Comparison of ENCODE assay signal across 9 mouse cellular contexts in the genomic region with DNA sequence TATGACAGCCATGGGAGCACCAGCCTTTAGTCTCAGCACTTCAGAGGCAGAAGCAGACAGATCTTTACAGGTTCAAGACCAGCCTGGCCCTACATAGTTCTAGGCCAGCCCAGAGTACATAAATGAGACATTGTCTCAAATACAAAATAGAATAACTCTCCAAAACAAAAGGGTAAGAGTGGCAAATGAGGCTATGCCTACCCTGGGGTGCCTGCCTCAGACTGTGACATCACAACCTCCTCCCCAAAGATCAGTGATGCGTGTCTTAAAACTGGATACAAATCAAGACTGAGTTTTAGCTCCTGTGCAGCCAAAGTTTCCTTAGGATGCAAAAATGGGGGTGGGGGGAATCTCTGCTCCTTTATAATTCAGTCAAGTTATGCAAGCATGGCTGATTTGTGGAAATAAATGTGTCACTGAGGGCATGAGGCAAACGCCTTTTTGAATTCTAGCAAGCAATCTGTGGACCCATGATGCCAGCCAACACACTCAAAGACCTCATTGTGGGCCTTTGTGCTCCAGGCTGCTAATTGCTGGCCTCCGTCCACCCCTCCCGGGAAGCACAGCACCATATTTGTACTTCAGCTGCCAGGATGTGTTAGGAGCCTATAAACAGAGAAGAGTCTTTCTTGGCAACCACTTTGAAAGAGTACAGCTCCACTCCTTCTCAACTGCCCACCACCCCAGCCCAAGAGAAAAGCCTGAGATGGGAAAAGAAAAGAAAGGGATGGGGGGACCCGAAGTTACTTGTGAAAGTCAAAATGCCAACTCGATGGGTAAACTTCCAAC. TPM values are rescaled to one million over a fixed set of nuclear protein-coding genes. Genes with fewer than 3 reads are reported as not detected.
A peak's percentile ranks its signal among the peaks of the same experiment; 100 is the strongest.
DNase-seq lines count a peak whose midpoint lies in the region; ATAC-seq lines count a peak whose summit lies in the region.
"Had no signal": no experiment of that assay in that cellular context is flagged by ENCODE, and none has a peak within 500 bp of the region (broad histone marks: within the 10 kb centered on the region; RNA-seq: fewer than 3 reads in every experiment).

No protein-coding gene starts in this region.

- H3K27me3 ChIP-seq in neural tube, embryonic 13.5 days: no peaks in the 10 kb centered on the region
- H3K27me3 ChIP-seq in neural tube, embryonic 14.5 days (ENCODE audit: control insufficient read depth, insufficient read depth, low read length): no peaks in the 10 kb centered on the region

- peak overlapping the region; percentile 54 for H3K27ac ChIP-seq in neural tube, embryonic 13.5 days (replicated peaks)
- no peak overlapping the region for H3K27ac ChIP-seq in neural tube, embryonic 14.5 days (ENCODE audit: low read depth, low read length)

- 50% methylated on average over 6 of the region's 6 CpGs for WGBS in neural tube, embryonic 13.5 days
- WGBS in neural tube, embryonic 14.5 days: 48% methylated on average over 6 of the region's 6 CpGs

- DNase-seq in neural tube, embryonic 10.5 days (ENCODE audit: extremely low spot score, low spot score): no peak
- peak; percentile 58 to 59 for DNase-seq in heart, adult 18-20 months
- DNase-seq in layer of hippocampus, adult 9-10 months (ENCODE audit: low spot score): peak; percentile 32
- no peak for DNase-seq in yolk sac, embryonic 10.5 days (ENCODE audit: low spot score)
- no peak for DNase-seq in thymus, postnatal 4 days

- H3K9me3 ChIP-seq in neural tube, embryonic 13.5 days: no peaks in the 10 kb centered on the region
- no peaks in the 10 kb centered on the region for H3K9me3 ChIP-seq in neural tube, embryonic 14.5 days (ENCODE audit: control insufficient read depth, low read length)

- no peak overlapping the region for H3K4me2 ChIP-seq in neural tube, embryonic 13.5 days
- no peak overlapping the region for H3K4me2 ChIP-seq in neural tube, embryonic 14.5 days (ENCODE audit: low read depth, low read length)

- ATAC-seq in neural tube, embryonic 13.5 days (ENCODE audit: low read depth): peak; percentile 79
- peak; percentile 88 for ATAC-seq in neural tube, embryonic 14.5 days (ENCODE audit: low read depth)
- no peak for ATAC-seq in inflammation-experienced regulatory T-cells, adult 6 months

- peaks cover 28% of the 10 kb centered on the region for H3K4me1 ChIP-seq in neural tube, embryonic 13.5 days (replicated peaks)
- H3K4me1 ChIP-seq in neural tube, embryonic 14.5 days (ENCODE audit: control insufficient read depth, insufficient read depth, low read length): no peaks in the 10 kb centered on the region

- H3K4me3 ChIP-seq in neural tube, embryonic 13.5 days: no peak overlapping the region
- no peak overlapping the region for H3K4me3 ChIP-seq in neural tube, embryonic 14.5 days (ENCODE audit: low read depth, low read length)
- H3K4me3 ChIP-seq: erythroblast, embryonic 14.5 days had no signal

- H3K9ac ChIP-seq in neural tube, embryonic 13.5 days: no peak overlapping the region
- no peak overlapping the region for H3K9ac ChIP-seq in neural tube, embryonic 14.5 days (replicated peaks; ENCODE audit: low read depth, low read length)

- no peaks in the 10 kb centered on the region for H3K36me3 ChIP-seq in neural tube, embryonic 13.5 days
- H3K36me3 ChIP-seq in neural tube, embryonic 14.5 days (ENCODE audit: control insufficient read depth, insufficient read depth, low read length): no peaks in the 10 kb centered on the region

RNA-seq across cellular contexts. Expression of a gene that starts 41.0 kb away (rescaled TPM):
- 15.1 and 18.5 TPM in 2 replicates for polyA plus RNA-seq in neural tube, embryonic 13.5 days (2015; fragmentation: Nextera tagmentation; extraction: Ambion mirVana)
- total RNA-seq in heart, adult 18-20 months (2021): 10 to 100 TPM; 21.9 to 30.0 TPM
- polyA plus RNA-seq in neural tube, embryonic 14.5 days (2014; fragmentation: Nextera tagmentation; extraction: Ambion mirVana): 8.1 and 8.6 TPM in 2 replicates
- not detected for polyA plus RNA-seq in inflammation-experienced regulatory T-cells, adult 6 months (2017; shearing (Covaris generic))
- polyA plus RNA-seq: erythroblast, embryonic 14.5 days had no signal

Comparison
In these comparisons a context has a peak if more than half of its experiments do, and no peak if none do; other contexts are left out.
1. DNase-seq: peak in heart, adult 18-20 months (2 of 2) and layer of hippocampus, adult 9-10 months (single experiment); none in neural tube, embryonic 10.5 days (single experiment), yolk sac, embryonic 10.5 days (single experiment) and thymus, postnatal 4 days (single experiment).